Mouse (Mus musculus) forelimb bud, embryonic 11.5 days (tissue): ENCODE data around the gene Tfb1m.
A peak's percentile ranks its signal among the peaks of the same experiment; 100 is the strongest.

Source experiments
- DNase-seq: peaks from one replicate; pipeline ENCODE4 v3.0.0-alpha.2; 2012; ENCODE audit warnings: low read depth, low spot score

Gene Tfb1m

DNA sequence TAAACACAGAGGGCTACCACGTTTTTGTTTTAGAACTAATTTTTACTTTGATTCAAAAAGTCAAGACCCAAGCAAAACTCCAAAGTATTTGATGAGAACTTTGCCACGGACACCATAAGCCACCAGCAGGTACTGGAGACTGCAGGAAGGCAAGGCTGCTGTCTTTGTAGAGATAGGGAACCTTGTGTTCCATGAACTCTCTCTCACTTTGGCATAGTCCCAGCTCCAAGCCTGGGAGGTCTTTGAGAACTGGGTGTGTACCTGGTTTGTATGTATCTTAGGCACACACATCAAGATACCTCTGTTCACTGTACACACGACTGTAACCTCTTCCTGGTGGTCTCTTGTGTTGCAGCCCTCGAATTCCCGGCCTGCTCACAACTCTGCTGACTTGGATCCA, 43.3 kb downstream of the Tfb1m start:
- DNase-seq = no peak

GRCm38 (mm10) chr17:3509841-3510240, 47.7 kb downstream of the Tfb1m start:
- DNase-seq = peak; percentile 67

DNA sequence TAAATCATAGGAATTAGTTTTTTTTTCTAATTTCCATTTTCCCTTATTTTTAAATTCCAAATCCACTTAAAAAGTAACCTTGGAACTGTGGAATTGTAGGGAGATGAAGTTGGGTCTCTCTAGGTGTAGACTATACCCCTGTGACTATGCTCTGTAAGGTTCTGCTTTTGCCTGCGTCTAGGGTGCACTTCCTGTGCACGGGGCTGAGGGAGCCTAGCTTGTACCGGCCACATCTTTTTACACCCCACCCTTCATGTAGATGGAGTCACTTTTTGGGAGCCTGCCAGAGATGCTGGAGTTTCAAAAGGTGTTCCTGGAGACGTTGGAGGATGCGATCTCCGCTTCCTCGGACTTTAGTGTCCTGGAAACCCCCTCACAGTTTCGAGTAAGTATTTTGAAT, 51.1 kb downstream of the Tfb1m start:
- DNase-seq = no peak

DNA sequence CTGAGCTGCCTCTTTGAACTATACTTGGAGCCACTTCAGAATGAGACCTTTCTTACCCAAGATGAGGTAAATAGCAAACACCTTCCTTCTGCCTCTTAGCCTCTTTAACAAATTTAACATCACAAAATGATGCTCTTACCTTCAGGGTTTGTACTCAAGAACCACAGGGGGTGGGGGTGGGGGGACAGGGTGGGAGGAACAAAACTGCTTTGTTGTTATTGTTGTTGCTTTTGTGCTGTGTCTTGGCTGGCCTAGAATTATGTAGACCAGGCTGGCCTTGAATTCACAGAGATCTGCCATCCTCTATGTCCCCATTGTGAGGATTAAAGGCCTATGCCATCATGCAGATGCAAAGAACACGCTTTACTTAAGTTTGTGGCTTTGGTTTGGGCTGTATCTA, 51.9 kb downstream of the Tfb1m start:
- no peak for DNase-seq

- DNase-seq = no peak
Measured at GRCm38 (mm10) chr17:3500936-3501335, 56.6 kb downstream of the Tfb1m start.

DNA sequence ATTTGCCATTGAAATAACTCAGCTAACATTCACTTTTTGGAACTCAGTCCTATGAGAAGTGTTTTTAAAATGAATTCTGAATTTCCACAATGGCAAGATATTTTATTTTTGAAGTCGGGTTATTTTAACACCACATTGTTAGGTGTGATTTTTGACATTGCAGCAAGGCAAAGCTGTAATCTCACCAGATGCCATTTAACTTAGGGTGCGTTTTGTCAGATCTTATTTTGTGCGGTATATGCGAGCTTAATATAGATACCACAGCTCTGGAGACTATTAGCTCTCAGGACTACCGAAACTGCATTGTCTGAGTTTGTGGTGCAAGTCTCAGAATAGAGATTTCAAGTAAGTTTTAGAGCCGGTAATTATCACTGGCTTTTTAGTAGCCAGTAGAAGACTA, 57.5 kb downstream of the Tfb1m start:
- DNase-seq = no peak

GRCm38 (mm10) chr17:3499468-3499867, 58.1 kb downstream of the Tfb1m start:
- no peak for DNase-seq

- no peak for DNase-seq
Measured at GRCm38 (mm10) chr17:3498580-3498979, 59.0 kb downstream of the Tfb1m start.

DNA sequence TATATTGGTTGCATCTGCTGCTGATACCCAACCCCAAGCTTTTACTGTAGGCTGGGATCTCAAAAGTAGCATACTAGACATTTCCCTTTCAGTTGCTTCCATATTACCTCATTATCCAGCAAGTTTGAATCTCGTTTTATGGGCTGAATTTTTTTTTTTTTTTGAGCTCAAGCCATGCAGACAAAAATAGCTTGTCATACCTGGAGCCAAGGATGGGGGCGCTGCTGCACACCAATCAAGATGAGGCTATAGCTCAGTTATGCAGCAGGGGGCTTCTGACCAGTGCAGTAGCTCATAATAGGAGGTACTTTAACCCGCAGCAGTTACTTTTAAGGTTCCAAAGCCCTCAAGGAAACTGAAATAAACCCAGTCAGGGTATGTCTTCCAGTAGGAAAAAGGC, 59.5 kb downstream of the Tfb1m start:
- DNase-seq = peak; percentile 64

- DNase-seq = no peak
Measured at GRCm38 (mm10) chr17:3496080-3496479, 61.5 kb downstream of the Tfb1m start.

DNA sequence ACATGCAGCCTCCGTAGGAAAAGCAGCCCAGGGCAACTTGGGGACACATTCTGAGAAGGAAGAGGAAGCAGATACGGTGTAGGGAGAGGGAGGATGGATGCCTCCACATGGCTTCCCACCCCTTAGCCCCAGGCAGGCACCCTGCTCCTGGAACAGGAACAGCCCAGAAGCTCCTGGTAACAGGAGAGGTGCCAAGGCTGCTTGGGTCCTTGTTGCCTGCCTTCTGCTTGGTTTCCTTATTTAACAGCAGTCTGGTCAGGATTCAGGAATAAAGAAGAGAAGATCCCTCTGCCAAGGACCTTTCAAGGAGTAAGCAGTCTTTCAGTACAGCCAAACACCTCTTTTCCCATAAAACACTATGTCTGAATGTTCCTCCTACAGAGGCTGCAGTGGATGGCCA, 62.0 kb downstream of the Tfb1m start:
- DNase-seq = no peak

- DNase-seq = no peak
Measured at GRCm38 (mm10) chr17:3491667-3492066, 65.9 kb downstream of the Tfb1m start.

DNA sequence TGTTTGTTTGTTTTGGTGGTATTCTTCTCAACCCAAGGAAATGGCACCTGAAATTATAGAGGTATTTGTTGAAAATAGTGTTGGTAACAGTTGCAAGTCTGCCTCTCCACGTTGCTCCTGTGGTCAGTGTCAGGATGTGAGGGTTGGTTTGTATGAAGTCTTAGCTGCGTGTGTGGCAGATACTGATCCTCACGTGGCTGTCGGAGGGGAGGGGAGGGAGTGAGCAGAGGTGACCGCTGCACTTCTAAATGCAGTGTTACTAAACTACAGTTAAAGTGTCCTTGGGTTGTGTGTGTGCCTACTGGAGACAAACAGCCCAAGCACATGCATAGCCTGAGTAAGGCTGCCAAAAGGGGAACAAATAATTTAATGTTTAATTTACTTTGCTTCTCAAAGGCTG, 66.5 kb downstream of the Tfb1m start:
- DNase-seq = no peak

GRCm38 (mm10) chr17:3490216-3490895, 67.2 kb downstream of the Tfb1m start:
- no peak for DNase-seq

DNA sequence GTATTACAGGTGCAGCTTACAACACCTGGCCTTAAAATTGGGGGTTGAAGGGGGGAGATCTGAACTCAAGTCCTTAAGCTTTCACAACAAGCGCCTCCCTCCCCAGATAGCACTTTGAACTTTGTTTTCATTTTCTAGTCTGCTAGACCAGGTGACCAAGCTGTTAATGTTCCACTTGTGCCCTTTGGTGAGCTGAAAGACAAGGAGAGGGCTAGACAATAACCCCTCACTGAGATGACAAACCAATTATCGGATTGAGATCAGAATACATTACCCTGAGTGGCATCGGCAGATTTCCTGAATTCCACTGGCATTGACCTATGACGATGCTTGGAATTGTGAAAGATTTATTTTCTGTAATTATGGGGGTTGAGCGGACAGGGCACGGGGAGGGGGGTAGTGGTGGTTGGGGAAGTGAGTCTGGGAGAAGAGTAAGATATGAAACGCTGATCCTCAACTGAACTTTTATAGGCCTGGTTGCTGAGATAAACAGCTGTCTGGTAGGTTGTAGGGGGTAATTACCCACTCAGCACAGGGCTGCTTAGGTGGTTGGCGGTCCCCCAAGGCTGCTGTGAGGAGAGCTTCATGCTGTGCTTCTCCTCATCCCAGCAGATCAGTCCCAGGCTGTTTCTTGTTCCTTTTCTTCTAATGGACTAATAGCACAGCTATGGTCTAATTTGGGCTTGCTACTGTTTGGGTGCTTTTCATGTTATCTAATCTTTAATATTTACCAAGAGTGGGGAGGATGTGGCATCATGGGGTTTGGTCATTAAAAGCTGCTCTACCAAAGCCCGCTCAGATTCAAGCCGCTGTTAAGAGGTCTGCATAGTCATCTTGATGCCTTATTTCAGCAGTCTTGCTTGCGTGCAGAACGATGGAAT, 69.6 kb downstream of the Tfb1m start:
- DNase-seq = no peak

GRCm38 (mm10) chr17:3487211-3487610, 70.4 kb downstream of the Tfb1m start:
- DNase-seq = no peak

- DNase-seq = no peak
Measured at GRCm38 (mm10) chr17:3485851-3486250, 71.7 kb downstream of the Tfb1m start.

- no peak for DNase-seq
Measured at GRCm38 (mm10) chr17:3483091-3483490, 74.5 kb downstream of the Tfb1m start.

GRCm38 (mm10) chr17:3481576-3482575, 75.7 kb downstream of the Tfb1m start:
- no peak for DNase-seq

- no peak for DNase-seq
Measured at GRCm38 (mm10) chr17:3476546-3476945, 81.0 kb downstream of the Tfb1m start.

DNA sequence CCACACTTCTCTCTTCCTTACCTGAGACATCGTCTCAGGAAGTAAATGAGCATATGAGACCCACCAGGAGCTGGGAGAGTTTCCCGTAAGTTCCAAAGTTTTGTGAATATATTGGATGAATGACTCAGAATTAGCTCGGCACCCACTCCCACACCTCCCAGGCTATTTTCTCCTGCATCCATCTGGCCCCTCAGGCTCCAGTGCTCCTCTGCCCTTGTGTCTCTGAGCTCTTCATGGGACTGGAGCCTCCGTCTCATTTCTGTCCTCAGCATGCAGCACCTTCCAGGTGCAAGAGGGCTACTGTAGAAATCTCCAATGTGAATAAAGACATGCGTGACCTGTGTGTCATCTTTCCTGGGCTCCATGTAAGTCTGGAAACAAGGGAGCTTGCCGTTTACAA, 85.6 kb downstream of the Tfb1m start:
- DNase-seq = no peak
